Mouse (Mus musculus) heart, adult 8-10 months (tissue): ENCODE data around the gene Gja4. TPM values are rescaled to one million over a fixed set of nuclear protein-coding genes. Genes with fewer than 3 reads are reported as not detected.

ENCODE experiments used
- DNase-seq: peaks from one replicate; pipeline ENCODE4 v3.0.0; 2022; ENCODE audit warnings: low spot score
- total RNA-seq, 4 experiments: library from RNA; stranded (reverse); gene quantifications; 2 replicates each; pipeline ENCODE4 v1.2.4; 2022

The Gja4 gene
- total RNA-seq, 4 experiments from 2014 or later, result 7.5 to 10.8 (median 9.1) TPM

- DNase-seq, result peak; percentile 58
Measured at GRCm38 (mm10) chr4:127324759-127325158, 10.9 kb upstream of the Gja4 start.

GRCm38 (mm10) chr4:127324296-127324695 is 10.5 kb upstream of the Gja4 start:
- no peak for DNase-seq

DNA sequence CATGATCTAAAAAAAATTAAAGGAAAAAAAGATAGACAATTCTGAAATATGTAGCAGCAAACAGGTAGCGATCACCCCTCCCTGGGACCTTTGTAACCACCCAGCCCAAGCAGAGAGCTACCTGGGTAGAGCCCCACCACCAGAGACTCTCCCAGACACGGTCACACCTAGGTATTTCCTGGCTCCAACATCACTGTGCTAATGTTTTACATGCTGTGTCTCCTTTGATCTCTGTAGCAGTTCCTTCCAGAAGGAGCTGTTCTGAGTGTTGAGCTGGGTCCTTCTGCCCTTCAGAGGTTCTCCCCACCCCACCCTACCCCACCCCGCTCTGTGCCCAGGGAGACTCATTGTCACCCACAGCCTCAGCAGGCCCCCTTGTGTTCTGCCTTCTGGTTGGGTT is 9.8 kb upstream of the Gja4 start:
- DNase-seq, result no peak

DNA sequence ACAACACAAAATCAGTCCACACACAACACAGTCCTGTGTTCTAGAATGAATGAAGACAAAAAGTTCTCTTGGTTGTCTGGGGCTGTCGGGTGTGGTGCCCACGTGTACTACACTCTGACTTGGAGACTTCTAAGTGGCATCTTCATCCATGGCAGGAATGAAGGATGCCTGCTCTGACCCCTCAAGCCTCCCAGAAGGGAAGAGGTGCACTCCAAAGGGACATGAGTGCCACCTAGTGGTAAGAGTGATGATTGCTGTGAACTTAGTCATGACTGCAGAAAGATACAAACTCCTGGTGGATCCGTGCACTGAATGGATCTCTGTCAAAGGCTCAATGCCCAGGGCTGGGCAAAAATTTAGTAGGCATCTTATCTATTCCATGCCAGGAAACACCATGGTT is 5.8 kb upstream of the Gja4 start:
- peak; percentile 85 for DNase-seq

GRCm38 (mm10) chr4:127317143-127317542 is 3.3 kb upstream of the Gja4 start:
- no peak for DNase-seq

DNA sequence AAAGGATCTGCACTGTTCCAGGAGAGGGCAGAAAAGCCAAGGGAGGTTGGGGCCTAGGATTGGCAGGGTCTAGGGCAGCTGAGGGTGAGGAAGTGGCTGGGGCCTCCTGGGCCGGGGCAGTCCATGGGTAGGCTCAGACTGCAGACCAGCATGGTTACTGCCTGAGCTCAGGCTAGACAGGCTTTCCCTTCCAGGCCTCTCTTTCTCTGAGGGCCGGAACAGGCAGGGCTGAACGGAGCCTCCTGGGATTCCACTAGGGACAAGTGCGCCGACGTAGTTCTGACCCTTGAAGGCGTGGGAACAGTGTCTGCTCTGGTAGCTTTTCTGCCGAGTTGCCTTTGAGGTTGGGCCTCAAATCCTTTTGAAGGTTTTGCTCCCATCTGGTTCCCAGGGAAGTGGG is 1.9 kb upstream of the Gja4 start:
- DNase-seq, result peak; percentile 32

DNA sequence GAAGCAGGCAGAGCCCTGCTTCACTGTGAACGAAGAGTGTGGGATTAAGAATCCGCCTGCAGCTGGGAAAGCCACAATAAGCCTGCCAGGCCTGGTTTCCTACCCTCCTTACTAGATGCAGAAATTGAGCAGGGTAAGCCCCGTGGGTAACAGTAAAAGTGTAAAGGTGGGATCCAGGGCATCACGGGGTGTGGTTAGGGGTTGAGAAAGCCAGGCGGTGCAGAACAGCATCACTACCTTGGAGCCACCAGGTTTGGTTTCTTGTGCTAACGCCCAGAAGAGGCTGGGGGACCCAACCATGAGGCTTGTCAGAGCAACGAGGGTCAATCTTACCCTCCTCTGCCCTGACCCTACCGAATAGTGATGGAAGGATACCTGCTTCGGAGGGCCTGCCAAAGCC is 746 bp upstream of the Gja4 start:
- no peak for DNase-seq

- DNase-seq, result no peak
Measured at GRCm38 (mm10) chr4:127312349-127312748, 1.5 kb downstream of the Gja4 start.

- DNase-seq, result no peak
Measured at GRCm38 (mm10) chr4:127311561-127311960, 2.3 kb downstream of the Gja4 start.

DNA sequence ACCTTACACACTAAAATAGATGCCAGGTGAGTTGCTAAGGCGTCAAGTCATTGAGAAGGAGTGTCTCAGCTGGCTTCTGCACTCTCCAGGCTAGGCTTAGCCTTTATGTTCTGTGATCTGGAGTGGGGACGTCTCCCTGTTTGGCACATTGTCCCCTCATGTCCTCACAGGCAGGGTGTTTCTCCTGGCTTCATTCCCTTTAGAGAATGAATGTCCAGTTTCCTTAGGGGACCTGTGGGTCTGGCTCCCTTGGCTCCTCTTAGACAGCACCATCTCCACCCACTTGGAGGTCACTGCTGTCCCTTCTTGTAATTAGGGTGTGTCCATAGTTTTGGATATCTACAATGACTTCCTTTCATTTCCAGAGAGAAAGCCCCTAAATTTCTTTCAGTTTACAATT is 6.9 kb downstream of the Gja4 start:
- no peak for DNase-seq

DNA sequence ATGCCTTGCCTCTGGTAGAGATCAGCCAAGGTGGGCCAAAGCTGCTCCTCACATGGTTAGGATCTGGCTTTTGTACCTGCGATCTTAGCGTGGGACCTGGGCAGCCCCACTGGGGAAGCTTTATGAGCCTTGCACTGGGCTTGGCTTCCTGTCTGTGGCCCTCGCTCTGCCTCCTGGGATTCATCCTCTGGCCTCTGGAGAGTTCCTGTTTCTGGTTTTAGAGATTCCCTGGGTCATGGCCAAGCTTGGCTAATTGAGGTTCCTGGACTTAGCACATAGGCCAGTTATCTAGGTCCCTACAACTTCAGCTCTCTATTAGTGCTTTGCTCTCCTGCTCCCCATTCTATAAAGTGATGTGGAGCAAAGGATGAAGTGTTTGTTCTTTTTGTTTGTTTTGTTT is 10.0 kb downstream of the Gja4 start:
- DNase-seq, result peak; percentile 51

GRCm38 (mm10) chr4:127300503-127300902 is 13.3 kb downstream of the Gja4 start:
- no peak for DNase-seq

- no peak for DNase-seq
Measured at GRCm38 (mm10) chr4:127292631-127293030, 21.2 kb downstream of the Gja4 start.

GRCm38 (mm10) chr4:127289039-127289548 is 24.7 kb downstream of the Gja4 start:
- DNase-seq, result peak; percentile 62

- no peak for DNase-seq
Measured at GRCm38 (mm10) chr4:127286907-127287306, 26.9 kb downstream of the Gja4 start.

- DNase-seq, result no peak
Measured at GRCm38 (mm10) chr4:127279241-127279640, 34.6 kb downstream of the Gja4 start.

DNA sequence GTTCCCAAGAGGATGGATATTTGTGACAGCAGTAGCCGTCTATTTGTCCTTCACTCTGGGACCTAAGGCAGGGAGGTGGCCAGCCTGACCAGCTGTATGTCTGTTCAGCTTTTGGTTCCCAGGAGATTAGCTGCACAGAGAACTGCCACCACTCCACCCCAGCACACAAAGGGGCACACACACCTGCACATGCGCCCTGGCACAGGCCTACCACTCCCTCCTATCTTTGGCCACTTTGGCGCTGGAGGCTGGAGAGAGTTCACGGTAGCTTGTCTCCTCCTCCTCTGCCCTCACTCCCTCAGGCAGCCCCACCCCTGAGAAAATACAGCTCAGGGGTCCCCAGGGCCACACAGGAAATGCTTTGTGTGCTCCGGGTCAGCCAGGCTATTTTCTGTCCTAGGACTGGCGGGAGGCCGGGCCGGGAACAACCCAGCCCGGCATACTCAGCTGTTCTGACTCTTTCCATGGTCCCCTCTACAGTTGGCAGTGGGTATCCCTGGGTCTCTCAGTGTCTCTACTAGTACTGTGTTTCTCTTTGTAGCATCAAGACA is 35.3 kb downstream of the Gja4 start:
- peak; percentile 72 for DNase-seq

DNA sequence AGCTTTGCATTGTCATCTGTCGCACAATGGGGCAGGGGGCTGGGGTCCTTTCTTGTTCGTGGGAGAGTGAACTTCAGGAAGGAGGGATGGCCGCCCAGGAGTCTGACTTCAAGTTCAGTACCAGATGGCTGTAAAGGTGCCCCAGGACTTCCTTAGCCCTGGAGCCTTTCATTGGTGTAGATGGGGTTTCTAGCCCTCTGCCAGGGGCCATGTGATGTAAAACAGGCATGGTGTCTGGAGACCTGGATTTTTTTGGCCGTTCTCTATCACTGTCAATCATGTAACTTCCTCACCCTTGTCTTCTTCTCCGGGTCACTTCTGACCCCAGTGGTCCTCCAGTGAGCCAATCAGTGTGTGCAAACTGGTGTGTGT is 49.7 kb downstream of the Gja4 start:
- DNase-seq, result no peak

DNA sequence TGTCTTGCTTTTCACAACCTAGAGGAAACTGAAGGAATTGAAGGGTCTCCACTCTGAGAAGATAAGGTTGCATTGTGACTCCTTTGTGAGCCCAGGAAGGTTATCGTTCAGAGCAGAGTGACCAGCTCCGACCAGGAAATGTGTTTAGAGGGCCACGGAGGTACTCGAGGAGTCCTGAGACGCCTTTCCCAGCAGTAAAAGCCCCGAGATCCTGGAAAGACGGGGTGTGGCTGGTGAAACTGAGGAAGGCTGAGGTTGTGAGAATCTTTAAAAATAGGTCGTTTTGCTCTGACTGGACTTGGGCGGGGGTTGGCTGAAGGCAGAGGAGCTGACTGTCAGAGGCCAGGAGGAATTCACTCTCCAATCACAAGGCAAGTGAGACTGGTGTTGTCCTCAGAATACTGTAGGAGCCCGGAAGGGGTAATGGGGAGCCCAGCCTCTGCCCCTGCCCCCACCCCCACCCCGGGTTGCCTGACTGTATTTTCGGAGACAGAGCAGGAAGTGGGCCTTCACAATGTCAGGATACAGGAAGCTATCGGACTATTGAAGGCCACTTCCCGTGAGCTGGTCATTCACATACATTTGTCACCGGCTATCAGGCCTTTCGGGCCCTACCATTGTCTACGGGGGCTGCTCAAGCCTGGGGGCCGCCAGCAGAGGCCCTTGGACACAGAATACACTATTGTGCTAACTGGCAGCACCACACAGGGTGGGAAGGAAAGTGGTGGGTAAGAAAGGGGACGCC is 50.2 kb downstream of the Gja4 start:
- peak; percentile 40 for DNase-seq

DNA sequence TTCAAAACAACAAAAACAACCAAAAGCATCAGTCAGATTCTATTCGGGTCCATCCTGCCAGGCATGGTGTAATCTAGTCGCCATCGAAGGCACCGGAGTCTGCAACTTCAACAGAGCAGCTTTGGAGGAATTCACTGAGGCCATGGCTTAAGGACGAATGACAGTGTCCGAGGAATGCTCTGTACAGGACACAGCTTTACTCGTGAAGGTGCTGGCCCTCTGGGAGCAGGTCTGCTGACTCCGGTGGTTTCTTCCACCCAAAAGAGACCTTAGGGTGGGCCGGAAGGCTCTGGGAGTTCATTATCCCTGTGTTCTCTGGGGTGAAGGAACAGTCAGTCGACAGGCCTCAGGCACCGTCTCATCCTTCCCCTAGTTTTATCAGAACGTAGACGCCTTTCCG is 52.2 kb downstream of the Gja4 start:
- no peak for DNase-seq
